7 mouse cellular contexts compared by ENCODE assay signal in genomic region chr10:89205858-89206257, GRCm38 (mm10).
DNase-seq lines count a peak whose midpoint lies in the region; ATAC-seq and TF ChIP-seq lines count a peak whose summit lies in the region.

No protein-coding gene starts in this region.

- H3K36me3 ChIP-seq in intestine, embryonic 14.5 days (ENCODE audit: control insufficient read depth, insufficient read depth, low read length), result no peaks in the 10 kb centered on the region
- H3K36me3 ChIP-seq in intestine, embryonic 16.5 days (ENCODE audit: control insufficient read depth, insufficient read depth, low read length), result no peaks in the 10 kb centered on the region
- no peaks in the 10 kb centered on the region for H3K36me3 ChIP-seq in thymus, adult 2 months (ENCODE audit: control insufficient read depth, insufficient read depth, low read length)

- H3K9ac ChIP-seq in intestine, embryonic 14.5 days (ENCODE audit: low read length), result no peak overlapping the region
- H3K9ac ChIP-seq in intestine, embryonic 16.5 days (ENCODE audit: low read depth, low read length), result no peak overlapping the region

- H3K4me3 ChIP-seq in intestine, embryonic 14.5 days (ENCODE audit: low read depth, low read length), result no peak overlapping the region
- no peak overlapping the region for H3K4me3 ChIP-seq in intestine, embryonic 16.5 days (ENCODE audit: low read length)
- no peak overlapping the region for H3K4me3 ChIP-seq in thymus, adult 2 months (ENCODE audit: control insufficient read depth, insufficient read depth, low read length)

- H3K27ac ChIP-seq in intestine, embryonic 14.5 days (ENCODE audit: low read depth), result no peak overlapping the region
- H3K27ac ChIP-seq in intestine, embryonic 16.5 days (ENCODE audit: low read length), result no peak overlapping the region
- no peak overlapping the region for H3K27ac ChIP-seq in thymus, adult 2 months (ENCODE audit: control insufficient read depth, insufficient read depth, low read length)

- H3K4me1 ChIP-seq in intestine, embryonic 14.5 days (replicated peaks; ENCODE audit: control insufficient read depth, insufficient read depth, low read length), result no peaks in the 10 kb centered on the region
- no peaks in the 10 kb centered on the region for H3K4me1 ChIP-seq in intestine, embryonic 16.5 days (ENCODE audit: control insufficient read depth, insufficient read depth, low read length)
- no peaks in the 10 kb centered on the region for H3K4me1 ChIP-seq in thymus, adult 2 months (replicated peaks; ENCODE audit: control insufficient read depth, insufficient read depth, low read length)

- peak; percentile 53 for DNase-seq in intestine, embryonic 14.5 days (ENCODE audit: low spot score)
- peak; percentile 19 for DNase-seq in thymus, postnatal 14 days
- DNase-seq in thymus, adult 2 months, result no peak
- peak; percentile 0 for DNase-seq in c-Kit-positive CD71-positive TER-119-positive erythroid progenitor cells, embryonic 14.5 days (ENCODE audit: low spot score)
- peak; percentile 14 for DNase-seq in layer of hippocampus, adult 9-11 months
- no peak for DNase-seq in ovary, postnatal 10 days (ENCODE audit: low spot score)

- 53% methylated on average over 2 of the region's 2 CpGs for WGBS in intestine, embryonic 14.5 days
- WGBS in intestine, embryonic 16.5 days, result 51% methylated on average over 2 of the region's 2 CpGs
- WGBS in thymus, adult 2 months, result 42% methylated on average over 2 of the region's 2 CpGs

- no peak for TF ChIP-seq POLR2A in thymus, adult 2 months (IDR thresholded peaks at IDR 0.05; ENCODE audit: control insufficient read depth, extremely low read depth, insufficient read depth, low read length, poor library complexity)

- no peak for ATAC-seq in intestine, embryonic 14.5 days (replicated peaks; ENCODE audit: low FRiP score, low TSS enrichment, low read depth)
- ATAC-seq in intestine, embryonic 16.5 days, result no peak

- H3K4me2 ChIP-seq in intestine, embryonic 14.5 days (ENCODE audit: low read length), result no peak overlapping the region
- no peak overlapping the region for H3K4me2 ChIP-seq in intestine, embryonic 16.5 days (ENCODE audit: low read depth, low read length)

- TF ChIP-seq CTCF in thymus, adult 2 months (IDR thresholded peaks at IDR 0.05; ENCODE audit: borderline replicate concordance, control insufficient read depth, extremely low read depth, insufficient read depth, low read length, poor library complexity), result no peak

- no peaks in the 10 kb centered on the region for H3K27me3 ChIP-seq in intestine, embryonic 14.5 days (replicated peaks; ENCODE audit: control insufficient read depth, insufficient read depth, low read length)
- H3K27me3 ChIP-seq in intestine, embryonic 16.5 days (replicated peaks; ENCODE audit: control insufficient read depth, insufficient read depth, low read length), result no peaks in the 10 kb centered on the region
- no peaks in the 10 kb centered on the region for H3K27me3 ChIP-seq in thymus, adult 2 months (ENCODE audit: control insufficient read depth, insufficient read depth, low read length)

- no peaks in the 10 kb centered on the region for H3K9me3 ChIP-seq in intestine, embryonic 14.5 days (ENCODE audit: control insufficient read depth, low read length)
- no peaks in the 10 kb centered on the region for H3K9me3 ChIP-seq in intestine, embryonic 16.5 days (ENCODE audit: control insufficient read depth, low read length)

Comparison
In these comparisons a context has a peak if more than half of its experiments do, and no peak if none do; other contexts are left out.
1. DNase-seq: peak in intestine, embryonic 14.5 days (single experiment), thymus, postnatal 14 days (single experiment), c-Kit-positive CD71-positive TER-119-positive erythroid progenitor cells, embryonic 14.5 days (single experiment) and layer of hippocampus, adult 9-11 months (single experiment); none in thymus, adult 2 months (single experiment) and ovary, postnatal 10 days (single experiment).